Mouse (Mus musculus) left cerebral cortex, postnatal 10 days (tissue): ENCODE data around the gene Btg2. TPM values are rescaled to one million over a fixed set of nuclear protein-coding genes. Genes with fewer than 3 reads are reported as not detected.

Experiments
- DNase-seq, 2 experiments: peaks; one replicate each; pipeline ENCODE4 v3.0.0; 2021 to 2022; ENCODE audit warnings: low spot score in 2 of 2, mixed read lengths in 1 of 2; ENCODE audit errors: extremely low spot score in 1 of 2
- intact Hi-C: fragments of 180-260 bp; cut with DNase I; formaldehyde crosslinking; loops from one replicate; pipeline ENCODE4 v1.15.1; 2025
- total RNA-seq, 2 experiments: library from RNA; stranded (reverse); gene quantifications; 2 replicates each; pipeline ENCODE4 v1.2.3; 2021

Btg2 gene
- 10 to 100 TPM; 10.0 to 11.5 TPM for total RNA-seq

DNA sequence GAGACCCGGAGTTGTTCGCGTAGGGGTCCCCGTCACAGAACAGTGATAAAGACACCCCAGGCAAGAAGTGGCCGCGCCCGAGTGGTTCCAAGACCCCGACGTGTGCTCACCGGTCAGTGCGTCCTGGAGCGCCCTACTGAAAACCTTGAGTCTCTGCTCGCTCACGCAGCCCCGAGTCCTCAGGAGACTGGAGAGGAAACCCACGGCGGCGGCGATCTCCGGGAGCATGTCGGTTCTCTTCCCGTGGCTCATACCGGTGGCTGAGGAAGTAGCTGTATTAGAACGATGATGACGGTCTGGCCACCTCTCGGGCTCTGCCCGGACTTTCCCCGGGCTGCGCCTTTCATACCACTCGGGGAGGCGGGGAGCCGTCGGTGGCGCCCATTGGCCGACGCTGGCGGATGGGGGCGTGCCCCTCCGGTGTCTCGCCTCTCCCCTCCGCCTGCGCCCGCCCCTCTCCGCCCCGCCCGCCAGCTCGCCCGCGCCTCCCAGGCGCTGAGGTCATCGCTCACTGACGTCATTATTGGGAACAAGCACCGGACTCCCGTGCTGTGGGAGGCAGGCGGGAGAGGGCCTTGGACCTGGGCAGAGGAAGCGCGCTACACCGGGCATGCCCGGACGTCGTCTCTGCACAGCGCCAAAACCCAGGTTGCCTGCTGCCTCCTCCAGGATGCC lies at the start of gene Btg2:
TSS of gene Btg2 (minus strand) at position 319 of the 675 bp plus-strand sequence.
- intact Hi-C loops: no loop called here
- peak; percentile 91 to 99 for DNase-seq

DNA sequence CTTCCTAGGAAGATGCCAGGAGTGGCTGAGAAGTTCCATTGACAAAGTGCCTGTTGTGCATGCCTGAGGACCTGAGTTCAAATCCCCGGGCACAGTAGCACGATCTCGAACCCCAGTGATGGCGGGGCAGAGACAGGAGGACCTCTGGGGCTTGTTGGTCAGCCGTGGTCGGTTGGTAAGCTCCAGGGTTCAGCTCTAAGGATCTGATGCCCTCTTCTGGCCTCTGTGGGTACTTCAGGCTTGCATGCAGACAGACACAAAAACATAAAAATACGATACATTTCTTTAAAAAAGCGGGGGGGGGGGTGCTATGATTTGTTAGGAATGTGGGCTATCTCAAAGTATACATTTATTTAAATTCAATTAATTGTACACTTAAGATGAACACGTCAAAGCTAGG lies 43.3 kb upstream of the Btg2 start:
- peak in 1 of 2 experiments; percentile 39 for DNase-seq
- intact Hi-C loops: loop anchor here (5.0 kb wide), 1 partner anchor 210 kb away; the partner anchor contains the start of gene Ppfia4

DNA sequence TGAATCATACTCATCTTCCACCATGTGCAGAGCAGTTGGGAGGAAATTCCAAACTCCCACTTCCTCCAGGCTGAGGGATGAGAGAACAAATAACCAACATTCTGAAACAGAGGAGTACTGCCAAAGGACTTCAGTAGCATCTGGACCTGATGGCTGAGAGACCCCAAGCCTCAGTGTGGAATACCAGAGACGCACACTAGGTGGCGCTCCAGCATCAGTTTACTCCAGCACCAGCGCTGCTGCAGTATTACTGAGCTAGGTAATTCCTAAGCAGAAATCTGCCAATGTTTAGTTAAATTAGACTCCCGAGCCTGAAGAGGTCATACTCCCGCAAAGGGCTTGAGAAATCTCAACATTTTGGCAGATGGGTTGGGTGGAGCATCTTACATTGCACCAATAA lies 41.3 kb upstream of the Btg2 start:
- DNase-seq: peak; percentile 88 to 89
- intact Hi-C loops: loop anchor here (5.0 kb wide), 1 partner anchor 212 kb away; the partner anchor contains the start of gene Ppfia4

DNA sequence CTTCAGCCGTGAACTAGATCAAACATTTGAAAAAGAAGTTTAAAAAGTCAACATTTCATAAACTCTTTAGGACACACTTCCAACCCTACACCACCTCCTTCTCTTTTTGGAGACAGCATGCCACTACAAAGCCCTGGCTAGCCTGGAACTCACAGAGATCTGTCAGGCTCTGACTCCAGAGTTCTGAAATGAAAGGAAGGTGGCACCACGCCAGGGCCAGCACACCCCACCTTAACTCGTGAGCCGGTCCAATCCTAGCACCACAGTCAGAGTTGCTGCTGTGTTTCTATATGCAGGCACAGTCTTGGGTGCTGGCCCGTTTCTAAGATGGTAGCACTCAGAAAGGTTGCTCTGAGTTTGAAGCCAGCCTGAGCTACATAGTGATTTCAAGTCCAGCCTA lies 38.2 kb upstream of the Btg2 start:
- intact Hi-C loops: no loop called here
- peak in 1 of 2 experiments; percentile 37 for DNase-seq

DNA sequence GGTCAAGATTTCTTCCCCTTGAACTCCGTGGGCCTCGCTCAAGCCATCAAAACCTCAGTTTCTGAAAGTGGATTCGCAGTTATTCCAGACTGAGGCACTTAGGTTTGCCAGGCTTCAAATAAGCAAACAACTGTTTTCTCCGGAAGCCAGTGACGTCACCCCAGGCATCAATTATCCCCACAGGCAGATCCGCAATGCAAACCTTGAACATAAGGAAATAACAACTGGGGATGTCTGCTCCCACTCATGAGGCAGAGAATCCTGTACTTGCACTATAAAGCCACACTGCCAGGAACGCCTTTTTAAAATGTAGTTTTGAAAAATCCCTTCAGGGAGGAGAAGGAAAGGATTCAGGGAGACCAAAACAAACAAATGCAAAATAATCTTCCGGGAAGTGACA lies 36.5 kb upstream of the Btg2 start:
- intact Hi-C loops: no loop called here
- DNase-seq: no peak

DNA sequence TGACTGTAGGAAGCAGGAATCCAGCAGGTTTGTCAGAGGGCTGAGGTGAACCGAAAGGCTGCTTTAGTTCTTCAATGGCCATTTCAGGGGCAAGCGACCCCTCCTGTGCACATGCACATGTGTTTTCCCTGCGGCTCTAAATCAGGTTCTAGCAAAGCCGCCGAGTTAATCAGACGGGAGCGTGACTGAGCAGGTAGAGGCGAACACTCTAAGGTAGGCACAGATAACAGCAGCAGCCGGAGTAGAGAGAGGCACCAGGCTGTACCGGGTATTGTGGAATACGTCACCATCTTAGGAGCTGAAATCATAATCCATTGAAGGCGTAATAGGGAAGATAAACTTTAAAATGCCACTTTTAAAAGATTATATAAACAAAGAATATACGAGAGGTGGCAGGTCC lies 35.8 kb upstream of the Btg2 start:
- intact Hi-C loops: no loop called here
- no peak for DNase-seq

DNA sequence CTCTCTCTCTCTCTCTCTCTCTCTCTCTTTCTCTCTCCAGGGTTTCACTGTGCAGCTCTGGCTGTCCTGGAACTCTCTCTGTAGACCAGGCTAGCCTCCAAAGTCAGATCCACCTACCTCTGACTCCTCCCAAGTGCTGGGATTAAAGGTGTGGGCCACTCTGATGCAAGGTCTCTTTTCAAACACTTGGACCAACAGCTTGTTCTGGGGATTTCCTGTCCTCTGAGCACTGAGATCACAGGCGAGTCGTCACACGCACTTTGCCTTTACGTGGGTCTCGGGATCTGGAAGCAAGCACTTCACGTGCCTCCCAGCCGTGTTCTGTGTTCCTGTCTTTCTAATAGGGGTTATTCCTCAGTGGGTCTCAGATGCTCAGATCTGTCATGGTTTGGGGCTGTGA lies 35.1 kb upstream of the Btg2 start:
- intact Hi-C loops: no loop called here
- no peak for DNase-seq

DNA sequence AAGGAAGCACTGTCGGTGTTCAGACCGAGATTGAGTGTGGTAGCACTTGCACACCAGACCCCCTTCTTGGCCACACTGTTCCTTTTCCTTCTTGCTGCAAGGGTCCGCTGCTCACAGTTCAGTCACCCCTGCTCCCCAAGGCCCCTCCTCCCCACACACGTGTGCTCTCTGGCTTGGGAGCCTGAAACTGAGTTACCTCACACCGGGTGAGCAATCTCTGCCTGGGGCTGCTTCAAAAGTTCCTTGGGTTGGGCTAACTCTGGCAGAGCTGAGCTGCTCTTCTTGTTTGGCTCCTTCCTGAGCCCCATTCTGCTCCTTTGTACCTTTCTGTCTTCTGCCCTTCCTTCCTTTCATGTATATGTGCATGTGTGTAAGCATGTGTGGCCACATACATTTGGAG lies 34.6 kb upstream of the Btg2 start:
- intact Hi-C loops: no loop called here
- DNase-seq: no peak

DNA sequence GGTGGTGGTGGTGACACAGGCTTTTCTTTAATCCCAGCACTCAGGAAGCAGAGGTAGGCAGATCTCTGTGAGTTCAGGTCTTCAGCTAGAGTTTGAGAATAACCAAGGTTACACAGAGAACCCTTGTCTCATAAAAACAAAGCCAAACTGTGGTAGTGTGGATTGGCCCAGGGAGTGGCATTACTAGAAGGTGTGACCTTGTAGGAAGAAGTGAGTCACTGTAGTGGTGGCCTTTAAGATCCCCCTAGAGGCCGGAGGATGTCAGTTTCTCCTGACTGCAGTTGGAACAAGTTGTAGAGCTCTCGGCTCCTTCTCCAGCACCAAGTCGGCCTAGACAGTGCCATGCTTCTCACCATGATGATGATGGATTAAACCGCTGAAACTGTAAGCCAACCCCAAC lies 32.1 kb upstream of the Btg2 start, which contains the start of gene Chit1:
TSS of gene Chit1 (plus strand) at position 264 of the 400 bp plus-strand sequence.
- intact Hi-C loops: no loop called here

DNA sequence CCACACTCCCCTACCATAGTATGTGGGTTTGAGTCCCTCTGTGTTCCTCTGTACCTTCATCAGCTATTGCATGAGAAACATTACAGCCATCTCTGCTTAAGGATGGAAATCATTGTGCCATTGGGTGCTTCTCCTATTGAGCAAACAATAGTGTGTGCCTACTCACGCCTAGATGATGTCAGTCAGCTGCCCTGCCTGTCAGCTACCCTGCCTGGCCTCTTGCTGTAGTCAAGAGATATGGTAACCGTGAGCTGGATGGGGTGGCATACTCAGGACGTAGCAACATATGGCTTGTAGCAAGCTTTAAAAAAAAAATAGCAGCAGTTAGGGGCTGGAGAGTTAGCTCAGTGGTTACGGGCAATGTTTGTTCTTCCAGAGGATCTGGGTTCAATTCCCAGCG lies 31.5 kb upstream of the Btg2 start:
- intact Hi-C loops: no loop called here
- DNase-seq: no peak

More for the DNA sequence above, 32.1 kb upstream of the Btg2 start, which contains the start of gene Chit1:
- no peak for DNase-seq

DNA sequence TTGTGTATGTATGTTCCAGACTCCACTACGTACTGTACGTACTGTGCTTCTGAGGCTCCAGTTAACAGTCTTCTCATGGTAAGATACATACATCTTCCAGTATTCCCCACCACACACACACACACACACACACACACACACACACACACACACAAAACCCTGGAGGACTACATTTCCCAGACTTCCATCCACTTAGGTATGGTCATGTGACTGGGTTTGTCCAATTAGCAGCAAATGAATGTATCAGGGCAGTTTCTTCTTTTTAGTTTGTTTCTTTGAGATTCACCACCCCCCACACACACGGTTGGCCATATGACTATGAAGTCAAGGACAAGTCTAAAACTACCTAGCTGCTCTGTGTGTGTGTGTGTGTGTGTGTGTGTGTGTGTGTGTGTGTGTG lies 31.1 kb upstream of the Btg2 start:
- no peak for DNase-seq
- intact Hi-C loops: no loop called here

DNA sequence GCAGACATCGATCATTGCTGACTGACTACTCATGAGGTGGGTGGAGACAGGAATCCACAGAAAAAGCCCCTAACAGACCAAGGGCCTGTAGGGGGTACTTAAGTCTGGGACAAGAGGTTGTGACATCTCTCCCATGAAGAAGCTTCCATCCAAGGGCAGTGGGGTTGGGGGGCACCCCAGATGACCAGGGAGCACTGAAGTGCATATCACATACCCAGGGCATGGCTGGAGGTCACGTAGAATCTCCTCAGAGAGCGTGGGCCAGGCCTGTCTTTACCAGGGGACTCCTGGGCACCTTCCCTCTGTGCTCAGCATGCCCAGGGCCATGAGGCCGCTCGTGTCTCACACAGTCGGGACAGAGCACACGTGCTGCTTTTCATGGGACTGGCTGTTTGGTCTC lies 28.9 kb upstream of the Btg2 start:
- no peak for DNase-seq
- intact Hi-C loops: loop anchor here (2.0 kb wide), 1 partner anchor 55 kb away; no protein-coding TSS in a partner anchor

DNA sequence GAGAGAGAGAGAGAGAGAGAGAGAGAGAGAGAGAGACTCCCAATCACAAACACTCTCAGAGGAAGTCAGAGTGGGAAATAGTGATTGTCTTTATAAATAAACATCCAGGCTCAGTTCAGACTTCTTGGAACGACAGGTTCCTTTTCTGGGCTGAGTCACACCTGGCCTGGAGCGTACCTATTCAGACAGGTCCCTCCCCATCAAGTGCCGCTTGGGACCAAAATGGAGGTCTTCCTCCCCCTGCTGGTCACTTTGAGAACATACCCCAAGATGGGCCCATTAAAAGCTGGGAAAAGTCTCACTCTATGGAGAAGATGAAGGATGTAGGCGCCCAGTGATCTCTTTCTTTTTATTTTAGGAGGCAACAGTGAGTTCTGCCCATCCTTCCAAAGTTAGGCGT lies 27.8 kb upstream of the Btg2 start:
- intact Hi-C loops: loop anchor here (2.0 kb wide), 1 partner anchor 54 kb away; no protein-coding TSS in a partner anchor
- no peak for DNase-seq

DNA sequence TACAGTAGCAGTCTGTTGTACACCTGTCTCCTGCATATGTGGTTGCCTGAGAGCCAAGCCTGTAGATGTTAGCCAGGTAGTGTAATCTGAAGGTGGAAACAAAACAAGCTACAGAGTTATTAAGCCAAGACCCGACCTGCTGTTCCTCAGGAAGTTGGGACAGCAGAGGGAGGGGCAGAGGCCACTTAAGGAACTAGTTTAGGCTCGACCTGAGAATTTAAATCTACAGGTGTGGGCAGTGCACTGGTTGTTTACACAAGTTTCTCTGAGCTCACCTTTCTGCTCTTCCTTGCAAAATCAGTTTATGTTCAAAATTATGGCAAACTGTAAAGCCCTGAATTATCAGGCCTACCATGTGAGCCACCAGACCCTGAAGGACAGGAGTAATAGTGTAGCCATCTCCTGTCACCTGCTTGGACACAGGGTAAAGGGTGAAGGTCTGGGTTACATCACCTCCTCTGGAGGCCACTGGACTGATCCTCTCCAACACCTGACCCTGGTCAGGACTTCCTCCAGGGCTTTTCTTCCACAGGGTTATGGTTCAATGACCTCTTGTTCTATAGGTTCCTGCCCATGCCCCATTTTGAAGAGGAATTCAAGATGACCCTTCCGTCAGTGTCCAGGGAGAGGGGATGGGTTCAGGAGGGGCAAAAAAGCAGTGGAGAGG lies 27.0 kb upstream of the Btg2 start:
- DNase-seq: no peak
- intact Hi-C loops: loop anchor here (2.0 kb wide), 1 partner anchor 53 kb away; no protein-coding TSS in a partner anchor

DNA sequence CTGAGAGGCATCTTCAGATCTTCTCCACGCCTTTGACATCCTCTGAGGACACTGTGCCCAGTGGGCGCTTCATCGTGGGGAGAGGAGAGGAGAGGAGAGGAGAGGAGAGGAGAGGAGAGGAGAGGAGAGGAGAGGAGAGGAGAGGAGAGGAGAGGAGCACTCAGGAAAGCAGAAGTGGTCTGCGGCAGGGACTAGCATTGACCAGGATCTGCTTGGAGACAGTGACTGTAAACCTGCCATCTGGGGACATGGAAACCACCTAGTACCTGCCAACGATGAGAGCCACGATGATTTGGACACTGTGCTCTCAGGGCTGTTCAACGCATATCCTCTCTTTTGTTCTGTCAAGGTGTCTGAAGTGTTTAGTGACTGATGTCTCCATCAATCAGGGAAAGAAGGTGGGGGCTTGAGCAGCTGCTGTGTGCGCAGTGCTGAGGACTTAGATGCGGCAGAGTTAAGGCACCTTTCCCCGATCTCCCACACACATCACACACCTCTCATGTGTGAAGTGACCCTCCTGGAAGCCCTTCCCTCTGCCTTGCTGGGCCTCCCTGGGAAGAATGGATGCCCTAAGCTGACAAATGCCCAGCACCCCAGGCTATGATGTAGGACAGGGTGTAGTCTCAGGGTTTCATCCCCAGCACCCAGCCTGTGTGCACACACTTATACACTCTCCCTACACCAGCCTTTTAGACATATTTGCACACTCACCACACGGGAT lies 26.3 kb upstream of the Btg2 start:
- DNase-seq: no peak
- intact Hi-C loops: no loop called here

DNA sequence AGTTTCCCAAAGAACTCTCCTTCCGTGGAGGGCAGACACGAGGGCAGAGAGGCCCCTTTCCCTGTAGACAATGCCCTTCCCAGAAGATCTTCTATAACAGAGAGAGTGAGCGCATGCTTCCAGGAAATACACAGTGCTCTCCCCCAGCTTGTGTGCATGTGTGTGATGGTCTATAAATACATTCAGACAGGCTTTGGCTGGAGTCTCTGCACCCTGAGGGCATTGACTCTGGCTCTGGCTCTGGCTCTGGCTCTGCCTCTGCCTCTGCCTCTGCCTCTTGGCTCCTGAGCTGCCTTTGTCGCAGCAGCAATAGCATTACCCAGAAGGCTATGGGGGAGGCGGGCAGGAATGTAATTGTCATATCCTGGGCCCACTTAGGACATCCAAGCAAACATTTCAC lies 24.9 kb upstream of the Btg2 start:
- intact Hi-C loops: no loop called here

DNA sequence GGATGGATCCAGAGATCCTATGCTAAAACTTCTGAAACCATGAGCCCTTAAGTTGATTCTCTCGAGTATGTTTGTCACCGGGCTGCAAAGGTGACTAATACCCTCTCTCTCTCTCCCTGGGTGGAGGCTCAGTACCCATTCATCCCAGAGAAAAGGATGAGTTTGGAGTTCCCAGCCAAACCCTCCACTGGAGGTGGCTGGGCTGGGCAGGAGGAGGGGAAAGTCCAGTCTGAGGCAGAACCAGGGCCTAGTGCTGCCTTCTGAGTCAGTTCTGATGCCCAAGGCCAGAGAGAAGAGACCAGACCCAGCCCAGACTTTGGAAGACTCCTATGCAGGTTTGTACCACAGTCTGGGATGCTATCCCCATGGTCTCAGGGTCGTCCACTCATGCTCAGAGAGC lies 22.7 kb upstream of the Btg2 start:
- no peak for DNase-seq
- intact Hi-C loops: no loop called here

More for the DNA sequence above, 24.9 kb upstream of the Btg2 start:
- no peak for DNase-seq

DNA sequence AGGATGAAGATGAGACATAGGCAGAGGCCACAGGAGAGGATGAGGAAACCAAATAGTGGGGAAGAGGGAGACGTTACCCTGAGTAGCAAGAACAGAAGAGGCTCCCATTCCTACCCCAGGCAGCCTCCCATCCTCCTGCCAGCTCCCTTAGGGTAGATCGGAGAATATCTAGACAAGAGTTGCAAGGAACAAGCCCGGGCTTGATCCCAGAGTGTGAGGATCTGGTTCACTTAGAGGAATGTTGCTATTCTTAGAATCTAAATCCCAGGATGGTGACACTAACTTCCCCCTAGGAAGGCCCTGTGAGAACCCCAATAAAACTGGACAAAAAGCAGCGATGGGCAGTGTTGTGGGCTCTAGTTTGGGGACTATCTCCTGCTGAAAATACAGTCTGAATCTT lies 22.0 kb upstream of the Btg2 start:
- DNase-seq: no peak
- intact Hi-C loops: no loop called here

DNA sequence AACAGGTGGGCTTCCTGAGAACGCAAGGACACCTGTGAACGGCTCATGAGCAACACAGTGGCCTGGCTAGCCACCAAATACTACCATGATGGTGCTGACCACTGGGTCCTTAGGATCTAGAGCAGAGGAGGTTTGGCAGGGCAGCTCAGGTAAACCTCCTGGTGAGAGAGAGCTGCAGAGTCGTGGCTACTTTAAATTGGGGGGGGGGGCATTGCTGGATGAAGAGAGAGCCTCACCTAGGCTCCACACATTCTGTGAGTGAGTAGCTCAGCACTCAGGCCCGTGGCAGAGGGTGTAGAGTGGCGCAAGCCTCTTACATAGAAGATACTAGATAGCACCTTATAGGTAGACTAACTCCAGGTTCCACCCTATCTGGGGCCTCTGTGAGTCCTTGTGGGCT lies 21.5 kb upstream of the Btg2 start:
- intact Hi-C loops: no loop called here
- no peak for DNase-seq
